Mouse (Mus musculus) urinary bladder, postnatal 14 days (tissue): ENCODE measurements at regions not wholly inside any gene's neighbourhood (a gene's known extent, or its start where the extent isn't known, plus 50 kb on each side); places are given as distances from the start of the nearest gene placed in this dataset.

ENCODE experiments used
- DNase-seq: peaks from one replicate; pipeline ENCODE4 v3.0.0; 2021; ENCODE audit warnings: low spot score

GRCm38 (mm10) chr5:112179213-112180057 lies 72.9 kb downstream of the Cryba4 start:
- DNase-seq: peak; percentile 11

GRCm38 (mm10) chr5:112182775-112183174 lies 69.5 kb downstream of the Cryba4 start:
- no peak for DNase-seq

GRCm38 (mm10) chr5:112195667-112196066 lies 56.7 kb downstream of the Cryba4 start:
- no peak for DNase-seq
